Mouse (Mus musculus) lung, adult 2 months (tissue): ENCODE measurements around the gene Polr3gl.

Source experiments
- CTCF ChIP-seq: fragments of 200-500 bp; IDR thresholded peaks from 2 replicates; pipeline ENCODE4 v1.5.1; 2011; ENCODE audit warnings: mild to moderate bottlenecking, low read length, control low read depth; ENCODE audit not compliant: insufficient read depth
- POLR2A ChIP-seq: fragments of 200-500 bp; IDR thresholded peaks from 2 replicates; pipeline ENCODE4 v1.6.1; 2011; ENCODE audit warnings: low read depth, mild to moderate bottlenecking, control low read depth, low read length, borderline replicate concordance; ENCODE audit errors: extremely low read depth

DNA sequence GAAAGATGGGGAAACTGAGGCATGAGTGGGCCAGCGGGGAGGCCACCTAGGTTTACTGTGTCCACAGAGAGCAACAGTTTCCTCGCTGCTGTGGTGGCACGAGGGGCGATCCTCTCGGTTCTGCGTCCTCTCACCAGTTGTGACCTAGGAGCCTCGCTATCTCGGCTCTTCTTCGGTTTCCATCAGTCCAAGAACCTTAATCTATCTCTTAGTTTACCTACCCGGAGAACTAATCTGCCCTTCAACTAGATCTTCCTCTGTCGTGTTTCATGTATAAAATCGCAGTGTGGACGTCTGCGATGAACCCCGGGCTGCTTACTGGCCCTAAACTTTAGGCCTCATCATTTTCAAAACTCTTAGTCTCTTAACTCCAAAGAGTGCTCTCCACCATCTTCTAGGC lies 41.9 kb upstream of the Polr3gl start:
- TF ChIP-seq POLR2A (no peak), CTCF (no peak)
